Mouse (Mus musculus) thymus, postnatal 36 days (tissue): Measurements from ENCODE around the gene Ikzf1.

Experiments
- DNase-seq, 2 experiments: peaks; one replicate each; pipeline ENCODE4 v3.0.0; 2022; ENCODE audit warnings: mixed read lengths in 2 of 2

Gene Ikzf1

DNA sequence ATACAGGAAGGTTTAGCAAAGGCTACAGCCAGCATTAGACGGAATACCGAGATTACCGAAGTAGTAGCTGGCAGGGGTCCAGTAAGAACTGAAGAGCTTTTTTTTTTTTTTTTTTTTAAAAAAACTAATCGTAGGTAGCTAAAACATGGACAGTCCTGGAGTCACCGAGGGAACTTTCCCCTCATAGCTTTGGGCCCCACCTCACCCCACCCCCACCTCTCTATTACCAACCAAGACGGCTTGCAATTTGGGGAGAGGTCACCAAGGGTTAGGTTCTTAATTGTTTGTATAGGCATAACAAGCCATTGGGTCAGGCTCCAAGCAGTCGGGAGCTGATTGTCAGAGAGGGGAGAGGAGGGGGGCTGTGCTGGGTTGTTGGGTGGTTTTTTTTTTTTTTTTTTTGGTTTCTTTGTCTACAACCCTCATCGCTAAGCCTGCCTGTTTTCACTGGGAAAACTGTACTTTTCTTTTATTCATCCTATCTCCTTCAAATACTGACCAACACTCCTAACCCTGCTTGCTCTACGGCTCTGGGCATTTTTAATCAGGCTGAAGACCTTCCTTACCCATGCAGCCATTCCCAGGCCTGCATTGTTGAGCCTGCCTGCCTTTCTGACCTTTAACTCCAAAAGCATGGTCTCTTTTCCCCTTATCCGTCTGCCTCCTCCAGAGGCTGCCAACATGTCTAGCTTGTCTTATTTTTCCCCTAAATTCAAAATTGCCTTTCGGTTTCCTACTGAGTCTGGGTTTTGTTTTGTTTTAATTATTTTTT is 124.8 kb downstream of the Ikzf1 start:
- no peak for DNase-seq

DNA sequence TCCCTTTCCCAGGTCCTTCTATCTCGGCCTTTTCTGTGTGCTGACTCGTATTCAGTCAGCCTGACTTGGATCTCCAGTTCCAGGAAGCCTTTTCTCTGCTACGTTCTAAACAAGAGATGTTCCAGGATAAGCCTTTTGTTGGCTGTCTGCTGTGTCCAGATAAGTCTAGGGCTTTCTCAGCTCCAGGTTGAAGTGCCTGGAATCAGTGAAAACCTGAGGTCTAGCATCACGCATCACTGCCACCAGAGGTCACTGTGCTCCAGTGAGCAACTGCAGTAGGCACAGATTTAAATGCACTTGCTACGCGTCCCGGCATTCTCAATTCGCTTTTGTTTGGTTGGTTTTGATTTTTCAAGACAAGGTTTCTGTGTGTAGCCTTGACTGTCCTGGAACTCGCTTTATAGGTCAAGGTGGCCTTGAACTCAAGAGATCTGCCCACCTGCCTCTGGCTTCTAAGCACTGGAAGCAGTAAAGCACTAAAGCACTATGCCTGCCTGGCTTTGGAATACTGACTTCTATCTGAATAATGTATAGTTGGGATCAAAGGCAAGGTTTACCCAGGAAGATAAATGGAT is 127.2 kb downstream of the Ikzf1 start:
- peak; percentile 63 to 67 for DNase-seq

DNA sequence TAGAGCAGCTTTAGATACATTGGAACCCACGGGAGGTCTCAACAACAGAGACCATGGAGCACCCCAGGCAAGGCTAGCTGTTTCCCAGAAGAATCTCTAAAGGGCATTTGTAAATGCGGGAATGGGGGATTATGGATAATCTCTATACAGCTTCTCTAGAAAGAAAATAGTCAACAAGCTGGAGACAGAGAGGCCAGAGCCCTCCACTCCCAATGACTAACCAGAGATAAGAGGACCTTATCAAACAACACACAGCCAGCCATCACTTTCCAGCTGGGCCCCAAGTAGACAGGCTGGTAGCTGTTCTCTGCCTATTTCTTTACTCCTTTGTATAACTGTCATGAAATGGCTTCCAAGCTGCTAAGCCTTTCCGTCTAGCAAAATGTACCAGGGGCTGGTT is 130.9 kb downstream of the Ikzf1 start:
- DNase-seq, result no peak

DNA sequence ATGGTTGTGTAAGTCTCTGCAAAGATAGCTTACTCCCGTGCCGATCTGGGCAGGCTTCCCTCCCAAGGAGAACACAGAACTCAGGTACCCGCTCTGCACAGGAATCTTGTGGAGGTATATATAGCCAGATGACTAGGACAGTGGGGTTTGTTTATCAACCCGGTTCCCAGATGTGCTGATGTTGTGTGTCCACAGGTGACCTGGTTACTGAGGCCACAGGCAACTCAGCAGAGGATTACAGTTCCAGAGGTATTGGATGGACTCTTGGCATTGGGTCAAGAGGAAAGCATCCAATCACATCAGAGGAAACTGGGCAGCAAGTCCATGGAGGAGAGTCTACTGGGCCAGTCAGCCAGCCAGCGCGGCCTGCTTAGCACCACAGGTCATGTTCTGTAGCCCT is 134.0 kb downstream of the Ikzf1 start:
- DNase-seq, result no peak

DNA sequence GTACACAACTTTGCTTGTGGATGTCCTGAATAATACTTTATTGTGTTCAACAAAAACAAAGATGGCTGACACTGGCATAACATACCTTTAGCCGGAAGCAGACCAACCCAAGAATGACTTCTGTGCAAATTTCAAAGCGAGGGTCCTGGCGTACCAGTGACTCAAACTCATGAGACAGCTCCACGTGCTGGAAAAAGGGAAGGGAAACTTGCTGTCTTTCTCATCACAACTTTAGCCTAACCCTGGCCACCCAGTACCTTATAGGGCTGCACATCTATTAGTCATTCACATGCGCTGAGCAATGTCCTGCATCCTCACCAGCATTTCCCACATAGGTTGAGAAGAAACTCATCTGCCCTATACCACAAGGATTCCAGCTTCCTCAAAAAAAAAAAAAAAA is 134.4 kb downstream of the Ikzf1 start:
- DNase-seq, result no peak

DNA sequence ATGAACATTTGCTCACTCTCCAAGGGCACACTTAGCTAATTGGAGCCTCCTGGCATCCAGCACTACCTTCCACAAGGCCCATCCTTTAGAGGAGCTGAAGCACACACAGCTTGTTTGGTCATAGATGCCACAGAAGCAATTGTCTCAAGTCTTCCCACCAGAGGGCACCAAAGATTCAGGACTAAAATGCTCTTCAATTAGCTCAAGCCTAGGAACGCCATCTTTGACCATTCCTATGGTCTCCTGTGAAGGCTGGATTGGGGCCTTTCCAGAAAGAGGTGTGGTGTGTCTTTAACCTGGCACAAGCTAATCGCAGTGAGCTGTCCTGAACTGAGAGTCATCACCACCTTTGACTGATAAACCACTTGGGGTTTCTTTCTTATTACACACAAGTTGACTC is 135.4 kb downstream of the Ikzf1 start:
- peak; percentile 39 to 49 for DNase-seq

DNA sequence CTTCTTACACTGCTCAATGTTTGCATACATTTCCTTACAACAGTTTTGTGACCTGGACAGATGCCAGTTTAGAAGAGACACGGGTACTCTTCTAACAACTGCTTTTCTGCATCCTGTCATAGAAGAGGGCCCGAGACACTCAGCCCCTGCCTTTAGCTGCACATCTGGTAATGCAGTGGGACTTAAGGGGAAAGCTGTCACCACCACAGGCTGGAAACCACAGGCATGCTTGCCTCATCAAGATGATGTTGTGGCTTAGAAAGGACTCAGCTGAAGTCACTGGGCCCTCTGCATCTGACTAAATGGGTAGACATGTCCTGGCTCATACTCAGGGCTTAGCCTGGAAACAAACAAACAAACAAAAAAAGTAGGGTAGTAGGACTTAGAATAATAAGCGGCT is 135.9 kb downstream of the Ikzf1 start:
- peak; percentile 23 to 49 for DNase-seq

DNA sequence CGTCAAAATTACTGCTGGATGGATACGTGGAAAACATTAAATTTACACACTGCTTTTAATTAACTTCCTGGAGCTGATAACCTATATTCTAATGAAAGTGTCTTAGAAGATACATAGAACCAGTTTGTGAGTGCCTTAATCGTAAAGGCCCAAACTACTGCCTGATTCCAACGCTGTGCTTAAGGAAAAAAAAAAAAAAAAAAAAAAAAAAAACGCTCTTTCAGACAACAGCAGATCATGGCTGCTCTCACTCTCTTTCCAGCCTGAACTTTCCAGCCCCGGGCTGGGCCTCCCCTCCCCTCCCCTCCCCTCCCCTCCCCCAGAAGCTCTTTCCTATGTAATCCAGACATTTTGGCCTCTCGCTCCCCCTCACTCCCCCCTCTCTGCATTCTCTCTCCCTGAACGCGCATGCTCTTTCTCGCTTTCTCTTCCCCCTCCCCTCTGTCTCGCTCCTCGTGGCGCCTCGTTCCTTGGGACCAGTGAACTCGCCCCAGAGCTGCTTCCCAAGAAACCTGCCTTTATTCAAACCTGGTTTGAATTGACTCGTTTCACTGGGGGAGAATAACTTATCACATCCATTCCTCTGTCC is 136.7 kb downstream of the Ikzf1 start:
- no peak for DNase-seq
